Comparison of ENCODE assay signal across 30 mouse cellular contexts in the genomic region with DNA sequence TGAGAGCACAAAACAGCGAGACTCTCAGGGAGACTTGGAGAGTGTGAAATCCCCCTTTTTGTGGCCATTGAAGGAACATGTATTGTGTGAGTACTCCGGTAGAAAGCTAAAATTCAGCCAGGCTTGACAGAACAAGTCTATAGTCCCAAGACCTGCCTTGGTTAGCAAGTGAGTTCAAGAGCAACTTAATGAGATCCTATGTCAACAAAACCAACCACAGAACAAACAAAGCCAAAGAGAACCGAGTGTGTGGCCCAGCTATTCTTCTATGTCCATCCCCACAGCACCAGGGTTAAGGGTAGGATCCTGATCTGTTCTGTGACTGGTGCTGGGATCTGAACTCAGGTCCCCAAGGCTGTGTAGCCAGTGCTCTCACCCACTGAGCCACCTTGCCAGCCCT. TPM values are rescaled to one million over a fixed set of nuclear protein-coding genes. Genes with fewer than 3 reads are reported as not detected.
DNase-seq lines count a peak whose midpoint lies in the region; ATAC-seq and TF ChIP-seq lines count a peak whose summit lies in the region.
"Had no signal": no experiment of that assay in that cellular context is flagged by ENCODE, and none has a peak within 500 bp of the region (broad histone marks: within the 10 kb centered on the region; RNA-seq: fewer than 3 reads in every experiment).

No protein-coding gene starts in this region.

- H3K4me2 ChIP-seq in lung, embryonic 16.5 days (ENCODE audit: low read depth, low read length), result no peak overlapping the region
- no peak overlapping the region for H3K4me2 ChIP-seq in midbrain, embryonic 11.5 days
- H3K4me2 ChIP-seq in midbrain, postnatal 0 days (ENCODE audit: low read depth, low read length, poor library complexity, severe bottlenecking), result no peak overlapping the region
- H3K4me2 ChIP-seq: embryonic facial prominence, embryonic 13.5 days; forebrain, embryonic 12.5 days; forebrain, embryonic 15.5 days; heart, embryonic 12.5 days; heart, embryonic 15.5 days; hindbrain, embryonic 13.5 days had no signal

- H3K4me1 ChIP-seq in lung, embryonic 16.5 days (replicated peaks; ENCODE audit: control insufficient read depth, insufficient read depth, low read length), result 0 out of 2 replicates have a peak, but pooled peaks cover 2% of the 10 kb centered on the region
- no peaks in the 10 kb centered on the region for H3K4me1 ChIP-seq in midbrain, embryonic 11.5 days (ENCODE audit: control insufficient read depth, insufficient read depth, low read length)
- no peaks in the 10 kb centered on the region for H3K4me1 ChIP-seq in midbrain, postnatal 0 days (ENCODE audit: insufficient read depth, low read length)
- H3K4me1 ChIP-seq: forebrain, embryonic 12.5 days; forebrain, embryonic 15.5 days; heart, embryonic 12.5 days; heart, embryonic 15.5 days; hindbrain, embryonic 10.5 days; hindbrain, embryonic 13.5 days had no signal

- 45% methylated on average over 3 of the region's 3 CpGs for WGBS in lung, embryonic 16.5 days
- WGBS in midbrain, embryonic 11.5 days, result 61% methylated on average over 3 of the region's 3 CpGs
- WGBS in midbrain, postnatal 0 days, result 71% methylated on average over 3 of the region's 3 CpGs

- H3K4me3 ChIP-seq in lung, embryonic 16.5 days (ENCODE audit: low read length), result no peak overlapping the region
- H3K4me3 ChIP-seq in midbrain, embryonic 11.5 days (ENCODE audit: low read depth, low read length), result no peak overlapping the region
- no peak overlapping the region for H3K4me3 ChIP-seq in midbrain, postnatal 0 days (ENCODE audit: low read depth, low read length)
- H3K4me3 ChIP-seq: embryonic facial prominence, embryonic 10.5 days; embryonic facial prominence, embryonic 13.5 days; erythroblast, embryonic 14.5 days; forebrain, embryonic 12.5 days; forebrain, embryonic 15.5 days; heart, embryonic 12.5 days; heart, embryonic 15.5 days; hindbrain, embryonic 10.5 days; hindbrain, embryonic 13.5 days had no signal

- H3K36me3 ChIP-seq in lung, embryonic 16.5 days (ENCODE audit: control insufficient read depth, insufficient read depth, low read length), result no peaks in the 10 kb centered on the region
- peaks cover 5% of the 10 kb centered on the region; the same call in 1 of the 2 replicates for H3K36me3 ChIP-seq in midbrain, embryonic 11.5 days (ENCODE audit: control insufficient read depth, insufficient read depth, low read length)
- H3K36me3 ChIP-seq in midbrain, postnatal 0 days (ENCODE audit: insufficient read depth, low read length), result peaks cover 62% of the 10 kb centered on the region
- H3K36me3 ChIP-seq: heart, embryonic 15.5 days had no signal

- TF ChIP-seq CTCF in midbrain, postnatal 0 days (IDR thresholded peaks at IDR 0.05), result no peak

- no peaks in the 10 kb centered on the region for H3K9me3 ChIP-seq in lung, embryonic 16.5 days (ENCODE audit: control insufficient read depth, low read length)
- H3K9me3 ChIP-seq in midbrain, embryonic 11.5 days (ENCODE audit: control insufficient read depth, low read length), result no peaks in the 10 kb centered on the region
- H3K9me3 ChIP-seq in midbrain, postnatal 0 days (ENCODE audit: low read length), result no peaks in the 10 kb centered on the region
- H3K9me3 ChIP-seq: embryonic facial prominence, embryonic 10.5 days; embryonic facial prominence, embryonic 13.5 days; forebrain, embryonic 12.5 days; forebrain, embryonic 15.5 days; heart, embryonic 12.5 days; heart, embryonic 15.5 days; hindbrain, embryonic 10.5 days; hindbrain, embryonic 13.5 days had no signal

- no peak overlapping the region for H3K27ac ChIP-seq in lung, embryonic 16.5 days (ENCODE audit: low read length)
- H3K27ac ChIP-seq in midbrain, embryonic 11.5 days (ENCODE audit: low read depth, low read length), result no peak overlapping the region
- H3K27ac ChIP-seq in midbrain, postnatal 0 days (ENCODE audit: low read depth, low read length), result no peak overlapping the region
- H3K27ac ChIP-seq: embryonic facial prominence, embryonic 10.5 days; embryonic facial prominence, embryonic 13.5 days; forebrain, embryonic 12.5 days; forebrain, embryonic 15.5 days; heart, embryonic 15.5 days; hindbrain, embryonic 10.5 days; hindbrain, embryonic 13.5 days; hindbrain, postnatal 0 days had no signal

- DNase-seq in adrenal gland, postnatal 14 days, result peak; percentile 0
- DNase-seq in adrenal gland, adult 2 months, result no peak
- DNase-seq in lung, postnatal 4 days, result no peak
- DNase-seq in midbrain, embryonic 11.5 days (ENCODE audit: low spot score, missing footprints), result peak; percentile 39
- no peak for DNase-seq in midbrain, postnatal 0 days (ENCODE audit: low spot score)
- peak; percentile 24 for DNase-seq in lung, postnatal 36 days
- no peak for DNase-seq in kidney, adult 8-10 months
- DNase-seq: adrenal gland, adult 8-10 months; adrenal gland, postnatal 36 days; cerebellum, adult 11 months; cerebellum, adult 2 months; cerebellum, adult 9-11 months; cerebellum, postnatal 25 days; embryo, embryonic 11 days; gastrocnemius, postnatal 25 days; heart, adult 18-20 months; heart, postnatal 10 days; heart, postnatal 36 days had no signal

- ATAC-seq in lung, embryonic 16.5 days (ENCODE audit: low read depth), result peak; percentile 53
- ATAC-seq in midbrain, embryonic 11.5 days (ENCODE audit: low FRiP score), result no peak
- ATAC-seq in midbrain, postnatal 0 days (ENCODE audit: low FRiP score), result no peak
- ATAC-seq: forebrain, embryonic 15.5 days; hindbrain, postnatal 0 days had no signal

- no peak overlapping the region for H3K9ac ChIP-seq in lung, embryonic 16.5 days (ENCODE audit: low read length)
- no peak overlapping the region for H3K9ac ChIP-seq in midbrain, embryonic 11.5 days (ENCODE audit: low read length)
- no peak overlapping the region for H3K9ac ChIP-seq in midbrain, postnatal 0 days (replicated peaks; ENCODE audit: low read length, poor library complexity, severe bottlenecking)
- H3K9ac ChIP-seq: embryonic facial prominence, embryonic 13.5 days; forebrain, embryonic 12.5 days; forebrain, embryonic 15.5 days; heart, embryonic 12.5 days; heart, embryonic 15.5 days; hindbrain, embryonic 13.5 days had no signal

- H3K27me3 ChIP-seq in lung, embryonic 16.5 days (ENCODE audit: control insufficient read depth, insufficient read depth, low read depth, low read length), result no peaks in the 10 kb centered on the region
- H3K27me3 ChIP-seq in midbrain, embryonic 11.5 days (ENCODE audit: control insufficient read depth, insufficient read depth, low read length), result no peaks in the 10 kb centered on the region
- no peaks in the 10 kb centered on the region for H3K27me3 ChIP-seq in midbrain, postnatal 0 days (ENCODE audit: insufficient read depth, low read length)
- H3K27me3 ChIP-seq: embryonic facial prominence, embryonic 13.5 days; forebrain, embryonic 12.5 days; forebrain, embryonic 15.5 days; heart, embryonic 12.5 days; heart, embryonic 15.5 days; hindbrain, embryonic 13.5 days had no signal

RNA-seq across cellular contexts. Expression of a gene that starts 29.3 kb away (rescaled TPM):
- not detected in 2 replicates for total RNA-seq in adrenal gland, postnatal 14 days (2021)
- total RNA-seq in adrenal gland, adult 2 months (2021), result not detected
- polyA plus RNA-seq in adrenal gland, adult 2 months (2012; rRNA removed), result not detected in 2 replicates
- polyA plus RNA-seq in lung, embryonic 16.5 days (2015; fragmentation: Nextera tagmentation; extraction: Ambion mirVana), result 0.06 and 0.33 TPM in 2 replicates
- 1.1 and 1.2 TPM in 2 replicates for polyA plus RNA-seq in midbrain, embryonic 11.5 days (2014; fragmentation: Nextera tagmentation; extraction: Ambion mirVana)
- total RNA-seq in midbrain, postnatal 0 days (2014; rRNA removed), result 11.8 and 12.2 TPM in 2 replicates
- 18.9 and 20.8 TPM in 2 replicates for polyA plus RNA-seq in midbrain, postnatal 0 days (2015; fragmentation: Nextera tagmentation; extraction: Ambion mirVana)
- total RNA-seq: adrenal gland, adult 8-10 months; adrenal gland, postnatal 36 days; gastrocnemius, adult 8-10 months; gastrocnemius, postnatal 25 days; heart, adult 18-20 months; heart, postnatal 10 days; heart, postnatal 36 days had no signal
- polyA plus RNA-seq: erythroblast, embryonic 14.5 days; heart, embryonic 15.5 days had no signal

RNA-seq across cellular contexts. Expression of a gene that starts 48.1 kb away (rescaled TPM):
- total RNA-seq in adrenal gland, postnatal 14 days (2021), result 47.1 and 47.7 TPM in 2 replicates
- 10 to 100 TPM; 68.1 to 95.2 TPM for total RNA-seq in adrenal gland, adult 2 months (2021)
- 24.4 and 34.7 TPM in 2 replicates for polyA plus RNA-seq in adrenal gland, adult 2 months (2012; rRNA removed)
- 8.6 and 9.9 TPM in 2 replicates for polyA plus RNA-seq in lung, embryonic 16.5 days (2015; fragmentation: Nextera tagmentation; extraction: Ambion mirVana)
- 34.0 and 40.4 TPM in 2 replicates for polyA plus RNA-seq in midbrain, embryonic 11.5 days (2014; fragmentation: Nextera tagmentation; extraction: Ambion mirVana)
- total RNA-seq in midbrain, postnatal 0 days (2014; rRNA removed), result 133 and 141 TPM in 2 replicates
- polyA plus RNA-seq in midbrain, postnatal 0 days (2015; fragmentation: Nextera tagmentation; extraction: Ambion mirVana), result 79.4 and 83.7 TPM in 2 replicates

Comparison
In these comparisons a context has a peak if more than half of its experiments do, and no peak if none do; other contexts are left out.
1. DNase-seq: peak in adrenal gland, postnatal 14 days (single experiment), midbrain, embryonic 11.5 days (single experiment) and lung, postnatal 36 days (single experiment); none in adrenal gland, adult 2 months (single experiment), lung, postnatal 4 days (0 of 2), midbrain, postnatal 0 days (single experiment) and kidney, adult 8-10 months (0 of 2).